Mouse (Mus musculus) kidney, postnatal 25 days (tissue): Measurements from ENCODE around the gene Chsy1.

ENCODE experiments used
- DNase-seq, 2 experiments: peaks; one replicate each; pipeline ENCODE4 v3.0.0; 2021; ENCODE audit warnings: mixed read lengths in 2 of 2

Gene Chsy1

DNA sequence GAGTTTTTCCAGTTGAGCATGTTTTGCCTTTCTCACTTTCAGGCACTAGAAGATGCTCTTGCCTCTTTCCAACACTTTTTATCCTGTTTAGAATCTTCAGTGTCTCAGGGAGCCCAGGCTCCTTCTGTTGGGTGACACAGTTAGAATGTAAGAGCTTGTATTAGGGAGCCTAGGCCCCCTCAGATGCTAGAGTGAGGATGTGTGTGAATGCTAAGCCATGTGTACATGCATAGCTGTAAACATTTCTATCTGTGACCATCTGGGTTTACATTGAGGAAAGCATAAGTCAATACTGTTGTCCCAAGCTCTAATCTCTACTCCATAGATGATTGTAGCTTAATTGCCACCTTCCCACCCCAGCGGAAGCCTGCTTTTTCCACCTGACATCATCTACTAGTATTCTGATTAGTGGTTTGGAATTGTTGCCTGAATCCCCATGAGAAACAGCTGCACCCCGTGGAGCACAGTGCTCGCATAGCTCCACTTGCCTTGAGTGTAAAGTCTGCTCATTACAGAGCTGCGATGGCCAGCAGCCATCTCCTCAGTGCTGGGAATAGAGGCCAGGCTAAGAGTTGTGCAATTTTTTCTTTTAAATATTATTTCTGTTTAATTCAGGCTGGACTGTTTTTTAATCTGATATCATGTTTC is 31.7 kb downstream of the Chsy1 start:
- DNase-seq, result no peak

DNA sequence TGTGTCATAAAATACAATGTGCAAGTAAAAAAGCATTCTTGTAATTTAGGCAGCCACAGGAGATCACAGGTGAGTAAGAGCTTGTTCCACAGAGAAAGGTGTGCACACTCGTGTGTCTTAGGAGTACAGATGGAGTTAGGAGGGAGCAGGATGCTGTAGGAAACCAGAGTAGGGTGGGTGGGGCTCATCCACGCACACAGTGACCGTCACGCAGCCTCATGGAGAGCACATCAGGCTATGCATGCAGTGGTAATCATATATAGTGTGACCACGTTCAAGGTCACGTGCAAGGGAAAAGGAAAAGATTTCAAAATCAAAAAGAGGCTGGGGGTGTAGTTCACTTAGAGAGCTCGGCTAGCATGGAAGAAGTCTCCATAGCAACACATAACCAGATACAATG is 33.2 kb downstream of the Chsy1 start:
- no peak for DNase-seq

DNA sequence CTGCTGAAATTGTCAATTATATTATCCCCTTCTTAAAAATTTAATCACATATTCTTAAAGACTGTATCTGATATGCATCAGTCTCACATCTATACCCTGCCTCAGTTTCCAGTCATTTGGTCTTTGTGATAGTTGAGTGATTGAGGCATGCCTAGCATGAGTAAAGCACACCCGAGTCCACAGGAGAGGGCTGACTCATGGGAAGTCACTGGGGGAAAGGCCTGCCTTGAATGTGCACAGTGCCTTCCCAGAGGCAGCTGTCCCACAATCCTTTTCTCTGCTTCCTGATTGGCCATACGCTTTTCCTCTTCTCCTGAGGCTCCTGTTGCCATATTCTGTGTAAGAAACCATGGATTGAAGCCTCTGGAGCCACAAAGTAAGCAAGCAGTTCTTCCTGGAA is 35.2 kb downstream of the Chsy1 start:
- no peak for DNase-seq

DNA sequence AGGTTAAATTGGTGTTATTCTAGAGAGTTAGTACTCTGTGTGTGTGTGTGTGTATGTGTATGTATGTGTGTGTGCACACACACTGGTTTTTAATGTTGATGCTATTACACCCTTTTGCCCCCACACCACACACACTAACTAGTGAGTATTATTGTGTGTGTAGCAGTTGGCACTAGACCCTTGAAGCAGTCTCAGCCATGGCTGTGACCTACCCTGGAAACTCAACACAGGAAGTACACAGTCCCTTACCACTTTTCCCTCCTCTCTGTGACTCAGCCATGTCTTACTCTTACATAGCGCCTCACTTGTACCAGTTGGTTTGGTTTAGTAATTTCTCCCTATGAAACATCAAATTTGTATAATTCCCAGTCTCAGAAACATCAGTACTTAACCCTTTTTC is 37.8 kb downstream of the Chsy1 start:
- DNase-seq, result no peak

DNA sequence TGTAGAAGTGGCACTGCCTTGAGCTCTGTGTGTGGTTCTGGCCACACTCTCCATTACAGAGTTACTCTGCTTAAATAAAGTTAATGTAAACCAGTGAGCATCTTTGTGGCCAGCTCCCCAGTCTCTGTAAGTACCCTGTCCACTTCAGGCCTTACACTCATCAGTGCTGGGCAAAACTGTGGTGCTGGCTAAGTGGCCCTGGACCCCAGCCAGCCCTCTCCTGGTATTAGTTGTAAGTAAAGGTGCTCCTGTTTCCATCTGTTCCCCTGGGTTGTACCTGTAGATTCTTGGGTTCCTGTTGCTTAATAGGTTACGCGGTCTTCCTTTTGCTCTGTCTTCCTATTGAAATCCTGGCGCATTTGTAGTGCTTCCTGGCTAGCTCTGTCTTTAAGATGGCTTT is 38.5 kb downstream of the Chsy1 start:
- DNase-seq, result no peak

DNA sequence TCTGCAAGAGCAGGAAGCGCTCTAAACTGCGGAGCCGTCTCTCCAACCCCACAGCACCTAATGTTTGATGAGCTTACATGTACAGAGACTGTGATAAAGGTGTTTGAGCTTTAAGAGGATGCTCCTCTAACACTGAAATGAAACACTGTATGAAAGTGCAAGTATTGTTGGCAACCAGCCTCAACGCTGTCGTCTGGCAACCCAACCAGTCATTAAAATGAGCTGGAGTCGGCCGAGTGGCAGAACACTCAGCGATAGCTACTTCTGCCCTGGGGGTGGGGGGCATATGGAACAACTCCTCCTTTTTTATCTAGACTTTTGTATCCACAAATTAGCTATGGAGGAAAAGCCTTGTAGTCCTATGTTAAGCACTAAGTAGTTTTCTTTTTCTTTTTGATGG is 40.2 kb downstream of the Chsy1 start:
- no peak for DNase-seq

DNA sequence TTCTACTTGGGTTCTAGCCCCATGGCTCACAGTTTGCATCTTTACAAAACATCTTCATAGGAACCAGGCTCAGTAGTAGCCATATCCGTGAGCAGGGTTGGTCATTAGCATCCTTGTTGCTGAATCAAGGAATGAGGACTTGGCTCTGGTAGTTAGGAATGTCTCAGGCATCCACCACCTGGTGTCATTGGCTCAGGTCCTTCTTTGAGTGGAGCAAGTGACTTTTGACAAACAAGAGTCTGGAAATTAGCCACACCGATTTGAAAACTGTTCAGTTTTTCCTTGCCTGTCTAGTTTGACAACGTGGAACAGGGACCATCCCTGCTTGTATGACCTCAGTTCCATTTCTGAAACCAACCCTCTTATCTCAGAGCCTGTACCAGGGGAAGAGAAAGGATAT is 41.1 kb downstream of the Chsy1 start:
- no peak for DNase-seq

DNA sequence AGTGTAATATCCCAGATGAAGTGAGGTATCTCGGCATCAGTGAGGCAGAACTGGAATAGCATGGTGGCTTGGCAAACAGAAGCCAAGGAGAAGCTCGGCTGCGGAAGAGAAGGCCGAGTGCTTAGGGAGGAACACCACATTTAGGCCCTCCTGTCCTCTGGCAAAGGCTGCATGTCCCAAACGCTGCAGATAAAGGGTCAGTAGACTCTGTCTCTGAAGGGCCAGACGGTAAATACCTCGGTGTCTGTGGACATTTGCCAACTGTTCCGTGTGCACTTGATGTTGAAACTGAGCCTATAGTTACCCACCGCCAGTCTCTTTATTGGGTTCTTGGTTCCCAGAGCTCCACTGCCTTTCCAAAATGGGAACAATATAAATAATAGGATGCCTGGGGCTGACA is 48.1 kb downstream of the Chsy1 start:
- no peak for DNase-seq

DNA sequence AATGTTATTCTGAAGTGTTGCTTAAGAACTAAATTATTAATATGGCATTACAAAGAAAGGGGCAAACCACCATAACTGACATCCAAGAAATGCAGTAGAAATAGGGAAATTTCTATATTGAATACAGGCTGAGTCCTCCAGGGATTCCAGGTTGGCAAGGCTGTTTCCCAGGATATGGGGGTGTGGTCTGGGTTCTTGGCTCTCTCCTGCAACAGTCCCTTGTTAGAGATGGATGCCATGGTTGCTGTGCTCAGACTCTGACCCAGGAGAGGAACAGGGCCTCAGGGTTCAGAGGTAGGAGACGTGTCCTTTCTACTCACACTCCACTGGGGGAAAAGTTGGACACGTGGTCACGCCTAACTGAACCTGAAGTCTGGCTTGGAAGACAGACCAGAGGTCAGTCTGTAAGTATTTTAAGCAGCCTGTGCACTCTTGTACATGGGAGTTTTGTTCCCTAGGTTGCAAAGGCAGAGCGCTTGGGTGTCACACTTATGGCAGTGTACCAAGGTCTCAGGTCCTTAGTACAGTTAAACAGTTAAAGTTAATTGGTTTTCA is 48.6 kb downstream of the Chsy1 start:
- DNase-seq, result peak; percentile 69 to 90

DNA sequence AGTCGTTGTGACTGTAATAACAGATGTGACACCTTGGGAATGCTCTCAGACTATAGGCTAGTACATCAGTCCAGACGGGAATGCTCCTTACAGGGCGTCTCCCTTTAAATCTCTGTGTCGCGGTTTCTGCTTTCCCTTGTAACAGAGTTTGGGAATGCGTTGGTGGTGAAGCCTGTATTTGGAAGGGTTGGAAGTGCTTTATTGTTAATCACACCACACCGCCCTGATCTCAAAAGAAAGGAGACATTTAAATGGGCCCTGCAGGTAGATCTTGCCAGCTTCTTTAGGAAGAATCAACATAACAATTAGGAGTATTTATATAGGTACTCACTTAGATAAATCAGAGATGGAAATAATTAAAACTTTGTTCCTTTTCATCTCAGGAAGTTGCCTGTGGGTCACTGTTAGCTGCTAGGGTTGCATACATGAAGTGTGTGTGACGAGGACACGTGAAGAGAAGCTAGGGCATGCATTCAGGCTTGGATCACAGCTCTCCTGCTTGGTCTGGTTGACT is 49.4 kb downstream of the Chsy1 start:
- no peak for DNase-seq

DNA sequence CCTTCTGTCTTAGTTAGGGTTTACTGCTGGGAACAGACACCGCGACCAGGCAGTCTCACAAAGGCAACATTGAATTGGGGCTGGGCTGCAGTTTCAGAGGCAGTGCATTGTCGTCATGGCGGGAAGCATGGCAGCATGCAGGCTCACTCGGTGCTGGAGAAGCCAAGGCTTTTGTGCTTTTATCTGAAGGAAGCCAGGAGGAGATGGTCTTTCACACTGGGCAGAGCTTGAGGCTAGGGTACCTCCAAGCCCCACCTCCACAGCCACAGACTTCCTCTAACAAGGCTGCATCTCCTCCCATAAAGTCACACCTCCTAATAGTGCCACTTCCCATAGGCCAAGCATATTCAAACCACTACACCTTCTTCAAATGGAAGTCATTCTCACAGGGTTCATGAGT is 50.6 kb downstream of the Chsy1 start:
- no peak for DNase-seq

DNA sequence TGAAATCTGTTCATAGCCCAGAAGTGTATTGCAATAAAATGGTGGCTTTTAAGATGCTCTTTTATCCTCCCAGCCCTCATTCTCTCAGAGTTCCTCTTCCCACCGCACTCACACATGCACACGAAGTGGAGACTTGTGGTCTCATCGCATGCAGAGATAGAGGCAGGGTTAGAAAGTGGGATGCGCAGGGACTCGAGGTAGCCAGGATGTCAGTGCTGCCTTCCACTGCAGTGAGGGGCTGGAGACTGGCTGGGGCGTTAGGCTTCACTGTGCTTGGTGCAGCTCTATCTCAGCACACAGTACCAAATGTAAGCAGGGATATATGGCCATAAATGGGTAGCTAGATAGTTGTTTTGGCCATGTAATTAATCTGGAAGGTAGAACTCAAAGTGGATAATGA is 52.5 kb downstream of the Chsy1 start:
- no peak for DNase-seq

DNA sequence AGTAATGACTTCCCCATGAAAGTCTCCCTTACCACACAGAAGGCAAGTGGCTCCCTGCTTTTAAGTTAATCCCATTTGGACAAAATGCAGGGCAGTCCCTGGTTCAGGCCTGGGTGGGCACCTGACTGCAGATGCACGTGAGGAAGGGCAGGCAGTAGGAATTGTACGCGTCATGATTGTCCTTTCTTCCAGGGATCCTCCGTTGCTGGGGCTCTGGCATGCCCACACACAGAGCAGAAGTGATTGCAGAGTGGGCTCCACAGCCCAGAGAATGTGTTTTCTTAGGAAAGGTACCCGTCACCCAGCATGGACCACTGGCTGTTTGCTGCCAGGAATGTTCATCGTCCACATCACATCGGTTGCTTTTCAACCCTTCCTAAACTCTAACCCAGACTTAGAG is 53.2 kb downstream of the Chsy1 start:
- DNase-seq, result no peak

DNA sequence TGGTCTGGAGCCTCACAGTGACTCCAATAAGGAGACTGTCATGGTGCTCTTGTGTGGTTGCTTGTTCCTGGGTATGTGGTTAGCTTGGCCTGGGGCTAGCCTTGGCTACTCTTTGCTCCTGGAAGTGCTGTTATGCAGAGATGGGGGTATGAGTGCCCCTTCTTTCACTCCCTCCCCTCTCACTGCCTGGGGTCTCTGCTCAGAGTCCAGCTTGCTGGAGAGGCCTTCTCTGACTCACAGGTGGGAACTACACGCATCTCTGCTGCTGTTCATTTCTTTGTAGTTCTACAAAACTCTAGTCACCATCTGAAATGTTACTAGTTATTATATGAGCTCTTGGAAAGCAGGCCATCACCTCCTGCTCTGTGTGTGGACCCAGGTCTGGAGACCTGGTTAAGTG is 53.7 kb downstream of the Chsy1 start:
- DNase-seq, result no peak

DNA sequence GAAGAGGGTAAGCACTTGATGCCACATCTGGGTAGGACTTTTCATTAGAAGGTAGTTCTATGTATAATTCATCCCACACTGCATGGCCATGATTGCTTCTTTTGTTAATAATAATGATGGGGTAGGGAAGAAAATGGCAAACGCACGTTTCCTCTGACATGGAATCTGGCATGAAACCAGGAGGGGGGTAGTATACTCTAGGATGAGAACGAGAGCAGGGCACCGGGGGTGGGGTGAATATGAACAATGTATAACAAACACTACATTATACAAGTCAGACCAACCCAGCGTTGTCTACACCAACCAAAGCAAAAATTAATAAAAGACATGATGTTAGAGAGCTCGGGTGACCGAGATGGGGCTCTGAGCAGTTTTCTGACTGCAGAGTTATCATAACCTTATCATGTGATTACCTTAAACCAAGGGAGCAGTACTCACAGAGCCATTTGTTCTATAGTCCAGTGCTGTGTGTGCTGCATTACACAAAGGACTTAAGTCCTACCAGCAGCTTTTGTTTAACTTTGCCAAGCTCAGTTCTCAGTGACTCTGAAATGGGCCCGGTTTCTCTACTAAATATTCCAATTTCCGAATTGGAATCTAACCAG is 55.2 kb downstream of the Chsy1 start:
- no peak for DNase-seq

DNA sequence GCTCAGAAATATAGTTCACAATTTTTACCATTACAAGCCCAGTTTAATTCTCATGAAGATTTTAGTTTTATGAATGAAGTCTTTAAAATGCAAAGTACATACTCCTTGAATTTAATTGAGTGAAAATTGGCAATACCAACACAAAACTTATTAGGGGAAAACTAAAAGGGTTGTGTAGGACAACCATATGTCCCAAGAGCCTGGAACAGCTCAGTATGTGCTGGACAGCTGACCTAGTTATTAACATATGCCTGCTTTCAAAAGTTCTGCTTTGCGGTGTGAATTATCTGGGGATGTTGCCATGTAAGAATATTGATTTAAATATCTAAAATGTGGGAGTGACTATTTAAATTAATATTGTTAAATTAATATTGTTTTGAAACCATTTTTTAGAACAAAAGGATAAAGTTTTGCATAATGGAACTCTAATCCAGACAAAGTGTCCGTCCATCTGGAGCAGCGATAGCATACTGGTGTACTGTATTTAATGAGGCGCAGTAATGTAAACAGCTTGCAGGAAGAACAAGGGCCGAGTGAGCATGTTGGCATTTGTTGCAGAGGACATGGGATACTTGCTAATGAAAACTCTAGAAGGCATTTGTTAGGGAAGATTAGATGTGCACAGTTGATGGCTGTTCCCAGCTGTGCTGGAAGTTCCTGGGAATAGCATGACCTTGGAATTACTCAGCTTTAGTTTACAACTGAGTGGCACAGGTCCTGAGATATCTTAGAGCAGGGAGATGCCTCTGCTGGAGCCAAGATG is 55.9 kb downstream of the Chsy1 start:
- no peak for DNase-seq

DNA sequence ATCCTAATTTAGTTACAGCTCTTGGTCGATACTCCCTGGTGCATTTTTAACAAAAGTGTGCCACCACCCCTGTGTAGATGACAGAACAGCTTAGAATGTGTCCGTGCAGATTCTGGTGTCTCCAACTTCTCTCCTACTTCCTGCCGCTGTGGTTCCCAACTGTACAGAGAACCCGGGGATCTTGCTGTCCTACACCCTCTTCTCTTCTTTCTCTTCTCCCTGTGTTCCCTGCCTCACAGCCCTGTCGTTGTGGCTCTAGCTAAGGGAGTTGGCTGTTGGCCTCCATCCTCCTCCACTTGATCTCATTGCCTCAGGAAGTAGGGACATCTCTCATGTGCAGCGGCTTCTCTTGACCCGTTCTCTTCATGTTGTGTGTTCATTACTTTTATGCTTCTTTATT is 59.6 kb downstream of the Chsy1 start:
- DNase-seq, result no peak

DNA sequence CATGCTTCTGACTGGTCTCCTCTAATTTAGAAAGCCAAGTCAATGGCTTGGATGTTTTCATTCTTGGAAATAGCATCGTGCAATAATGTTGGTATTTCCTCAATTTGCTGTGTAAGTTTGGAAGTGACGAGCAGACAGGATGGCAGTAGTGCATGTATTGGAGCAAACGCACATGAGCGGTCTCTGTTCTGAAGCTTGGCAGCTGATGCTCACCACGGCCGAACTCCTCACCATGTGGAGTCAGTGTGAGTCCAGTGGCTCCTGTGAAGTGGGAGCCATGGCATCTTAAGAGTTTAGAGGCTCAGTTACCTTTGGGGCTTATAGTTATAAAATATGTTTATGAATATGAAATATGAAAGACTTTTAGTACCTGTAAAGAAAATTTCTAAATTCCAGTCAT is 60.2 kb downstream of the Chsy1 start:
- DNase-seq, result no peak

DNA sequence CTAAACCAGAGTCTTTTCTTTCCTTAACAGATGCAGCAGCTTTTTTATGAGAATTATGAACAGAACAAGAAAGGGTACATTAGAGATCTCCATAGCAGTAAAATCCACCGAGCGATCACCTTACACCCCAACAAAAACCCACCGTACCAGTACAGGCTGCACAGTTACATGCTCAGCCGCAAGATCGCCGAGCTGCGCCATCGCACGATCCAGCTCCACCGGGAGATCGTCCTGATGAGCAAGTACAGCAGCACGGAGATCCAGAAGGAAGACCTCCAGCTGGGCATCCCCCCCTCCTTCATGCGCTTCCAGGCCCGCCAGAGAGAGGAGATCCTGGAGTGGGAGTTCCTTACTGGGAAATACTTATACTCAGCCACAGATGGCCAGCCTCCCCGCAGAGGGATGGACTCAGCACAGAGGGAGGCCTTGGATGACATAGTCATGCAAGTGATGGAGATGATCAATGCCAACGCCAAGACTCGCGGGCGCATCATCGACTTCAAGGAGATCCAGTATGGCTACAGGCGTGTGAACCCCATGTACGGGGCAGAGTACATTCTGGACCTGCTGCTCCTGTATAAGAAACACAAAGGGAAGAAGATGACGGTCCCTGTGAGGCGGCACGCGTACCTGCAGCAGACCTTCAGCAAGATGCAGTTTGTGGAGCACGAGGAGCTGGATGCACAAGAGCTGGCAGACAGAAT is 61.6 kb downstream of the Chsy1 start:
- peak in 1 of 2 experiments; percentile 30 for DNase-seq

DNA sequence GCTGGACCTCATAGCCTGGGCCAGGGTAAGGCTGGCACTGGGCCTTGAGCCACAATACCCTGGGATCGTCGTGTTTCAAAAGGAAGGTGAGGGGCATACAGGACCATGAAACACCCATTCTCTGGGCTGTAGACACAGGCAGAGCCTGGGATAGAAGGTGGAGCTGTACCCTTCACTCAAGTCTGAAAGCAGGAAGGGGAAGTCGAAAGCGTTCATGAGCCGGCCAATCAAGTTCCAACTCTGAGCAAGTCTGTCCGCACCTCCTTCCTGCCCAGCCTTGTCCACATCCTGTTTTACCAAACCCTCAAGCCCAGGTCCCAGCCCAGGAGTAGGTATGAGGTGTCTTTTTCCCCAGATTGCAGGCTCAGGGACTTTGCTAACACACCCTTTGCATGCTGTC is 66.4 kb downstream of the Chsy1 start:
- no peak for DNase-seq

DNA sequence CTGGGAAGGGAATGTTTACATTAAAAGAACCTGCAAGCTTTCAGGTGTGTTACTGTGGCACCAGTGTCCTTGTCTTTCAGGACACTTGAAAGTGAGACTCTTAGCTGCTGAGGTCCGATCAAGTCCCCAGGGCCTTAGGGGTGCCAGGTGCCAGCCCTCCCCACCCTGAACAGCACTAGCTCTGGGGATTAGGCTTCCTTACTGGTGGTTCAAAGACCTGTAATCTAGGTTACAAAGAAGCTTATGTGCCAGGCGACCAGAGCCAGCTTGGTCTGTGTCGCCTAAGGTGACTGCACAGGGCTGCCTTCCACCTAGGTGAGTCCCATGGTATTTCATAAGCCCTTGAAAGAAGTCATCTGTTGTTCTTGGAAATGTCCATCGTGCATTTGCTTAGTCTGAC is 66.9 kb downstream of the Chsy1 start:
- DNase-seq, result no peak

DNA sequence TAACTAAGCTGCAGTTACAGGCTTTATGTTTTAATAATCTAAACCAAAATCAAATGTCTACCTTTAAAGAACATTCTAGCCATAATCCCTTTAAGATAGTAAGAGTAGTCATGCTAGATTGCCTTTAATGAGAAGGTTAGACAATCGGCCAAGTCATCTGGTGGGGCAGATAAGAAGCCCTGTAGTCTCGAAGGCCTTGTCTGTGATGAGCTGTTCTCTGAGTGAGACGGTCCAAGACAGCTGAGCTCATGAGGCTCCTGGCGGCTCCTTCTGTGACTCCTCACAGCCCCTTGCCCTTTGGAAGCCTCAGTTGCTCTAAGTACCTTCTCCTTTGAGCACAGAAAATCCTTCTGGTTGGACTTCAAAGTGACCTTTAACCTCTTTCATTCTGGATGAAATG is 67.6 kb downstream of the Chsy1 start:
- DNase-seq, result no peak

DNA sequence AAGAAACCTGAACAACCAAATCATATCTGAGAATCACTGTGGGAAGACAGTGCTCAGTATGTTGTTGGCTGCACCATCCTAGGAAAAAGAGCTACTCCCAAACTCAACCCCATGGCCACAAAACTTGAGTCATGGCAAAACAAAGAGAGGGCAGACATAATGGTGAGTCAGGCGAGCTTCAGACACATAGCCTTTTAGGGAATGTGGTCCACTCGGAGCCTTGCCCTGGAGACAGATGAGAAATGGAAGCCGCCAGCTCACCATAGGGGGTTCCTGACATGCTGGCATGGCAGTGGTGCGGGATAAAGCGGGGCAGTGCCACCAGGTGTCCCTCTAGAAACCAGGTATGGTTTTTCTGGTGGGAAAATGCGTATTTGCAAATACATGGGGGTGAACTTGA is 68.8 kb downstream of the Chsy1 start:
- no peak for DNase-seq
